Mouse (Mus musculus) limb, embryonic 12.5 days (tissue): ENCODE results near the gene Adamts2. TPM values are rescaled to one million over a fixed set of nuclear protein-coding genes. Genes with fewer than 3 reads are reported as not detected.
A peak's percentile ranks its signal among the peaks of the same experiment; 100 is the strongest.

ENCODE experiments used
- ATAC-seq: fragments of 200-750 bp; cut with Nextera tagmentation; 2 replicates; pipeline ENCODE4 v1.8.0; 2017; ENCODE audit warnings: low read depth, moderate TSS enrichment; ENCODE audit not compliant: insufficient number of reproducible peaks, insufficient read depth, low FRiP score, low TSS enrichment
- H3K27ac ChIP-seq: fragments of 300-500 bp; sonication (generic); 2 replicates; pipeline ENCODE4 v1.5.1; 2016; ENCODE audit warnings: mild to moderate bottlenecking, moderate library complexity
- H3K27me3 ChIP-seq: fragments of 300-500 bp; sonication (generic); 2 replicates; pipeline ENCODE4 v1.6.1; 2016; ENCODE audit warnings: mild to moderate bottlenecking, moderate library complexity
- H3K36me3 ChIP-seq: fragments of 300-500 bp; sonication (generic); 2 replicates; pipeline ENCODE4 v1.6.1; 2016; ENCODE audit warnings: mild to moderate bottlenecking, moderate library complexity
- H3K4me1 ChIP-seq: fragments of 300-500 bp; sonication (generic); replicated peaks from 2 replicates; pipeline ENCODE4 v1.6.1; 2016
- H3K4me2 ChIP-seq: fragments of 300-500 bp; sonication (generic); 2 replicates; pipeline ENCODE4 v1.6.1; 2016; ENCODE audit warnings: mild to moderate bottlenecking, moderate library complexity
- H3K4me3 ChIP-seq: fragments of 300-500 bp; sonication (generic); replicated peaks from 2 replicates; pipeline ENCODE4 v1.5.1; 2016; ENCODE audit warnings: mild to moderate bottlenecking
- H3K9ac ChIP-seq: fragments of 300-500 bp; sonication (generic); replicated peaks from 2 replicates; pipeline ENCODE4 v1.6.1; 2016; ENCODE audit warnings: mild to moderate bottlenecking, moderate library complexity
- H3K9me3 ChIP-seq: fragments of 300-500 bp; sonication (generic); 2 replicates; pipeline ENCODE4 v1.6.1; 2016; ENCODE audit warnings: mild to moderate bottlenecking, moderate library complexity
- WGBS: fragments of 180-500 bp; shearing (Covaris S2); methylation state at CpG from one replicate; pipeline ENCODE4 v1.1.7; 2016; 5-methylcytosine and 5-hydroxymethylcytosine counted together
- polyA plus RNA-seq: library from polyadenylated mRNA; unstranded; fragments of >200 nt; fragmentation: Nextera tagmentation; extraction: Ambion mirVana; gene quantifications from 2 replicates; pipeline ENCODE4 v1.2.1, GENCODE M21; 2016

The Adamts2 gene
- polyA plus RNA-seq, 1 experiment from 2014 or later: 2.8 TPM

DNA sequence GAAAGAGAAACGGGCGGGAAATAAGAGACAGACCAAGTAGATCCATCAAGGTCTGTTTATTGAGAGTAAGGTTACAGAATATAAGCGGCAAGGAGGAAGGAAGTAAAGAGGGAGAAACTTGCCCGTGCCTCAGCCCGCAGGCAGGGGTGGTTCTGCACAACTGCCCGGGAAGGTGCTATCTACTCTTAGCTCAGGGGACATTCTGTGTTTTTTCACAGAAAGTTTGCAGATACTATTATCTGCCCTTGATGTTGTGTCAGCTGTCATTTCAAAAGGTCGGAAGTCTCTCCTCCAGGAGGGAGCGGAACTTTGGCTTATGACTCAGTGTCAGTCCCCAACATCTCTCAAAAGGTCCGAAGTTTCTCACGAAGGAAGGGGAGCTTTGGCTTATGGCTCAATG lies 247.4 kb downstream of the Adamts2 start:
- no peak for ATAC-seq
- H3K27me3 ChIP-seq: peaks cover 84% of the 10 kb centered on the region
- 4% methylated on average over 10 of the region's 10 CpGs for WGBS

DNA sequence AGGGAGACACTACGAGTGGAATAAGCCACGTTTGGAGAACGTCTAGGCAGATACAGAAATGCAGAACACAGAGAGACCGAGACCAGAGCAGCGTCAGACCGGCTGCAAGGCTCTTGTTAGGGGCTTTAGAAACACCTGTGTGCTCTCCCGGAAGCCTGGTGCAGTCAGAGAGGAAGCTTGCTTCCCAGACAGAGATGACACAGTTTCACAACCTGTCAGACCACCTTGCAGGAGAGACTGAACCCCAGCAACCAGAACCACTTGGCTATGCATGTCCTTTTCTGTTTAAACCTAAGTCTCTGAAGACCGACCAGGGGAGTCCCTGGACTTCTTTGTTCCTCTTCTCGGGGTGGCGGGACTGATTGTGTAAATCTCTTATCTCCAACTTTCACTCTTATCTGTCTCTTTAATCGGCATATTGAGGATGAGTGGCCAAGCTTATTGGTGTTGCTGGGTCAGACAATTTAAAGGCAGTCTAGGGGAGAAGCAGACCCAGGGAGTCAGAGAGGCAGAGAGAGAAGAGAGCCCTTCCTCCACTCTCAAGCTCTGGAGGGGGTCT lies 248.4 kb downstream of the Adamts2 start, which contains the start of gene Grm6:
Gene Grm6, plus strand, starts transcription at position 509 of the 559 bp plus-strand sequence.
- Histone ChIP-seq H3K4me2 (peak within 1 kb of the TSS; percentile 88), H3K27me3 (peaks cover 85% of the 10 kb centered on the region), H3K36me3 (no peaks in the 10 kb centered on the region), H3K9ac (peak within 1 kb of the TSS; percentile 48; the same call in 1 of the 2 replicates), H3K4me3 (peak within 1 kb of the TSS; percentile 48), H3K4me1 (peaks cover 14% of the 10 kb centered on the region), H3K27ac (no peak within 1 kb of the TSS), H3K9me3 (peaks cover 7% of the 10 kb centered on the region; the same call in 1 of the 2 replicates)
- ATAC-seq: no peak
- 1% methylated on average over 11 of the region's 11 CpGs for WGBS

More for the DNA sequence above, 247.4 kb downstream of the Adamts2 start:
- H3K4me3 ChIP-seq: no peak overlapping the region
- no peaks in the 10 kb centered on the region for H3K36me3 ChIP-seq
- H3K9me3 ChIP-seq: peaks cover 7% of the 10 kb centered on the region; the same call in 1 of the 2 replicates
- H3K27ac ChIP-seq: no peak overlapping the region
- peaks cover 14% of the 10 kb centered on the region for H3K4me1 ChIP-seq
- H3K9ac ChIP-seq: no peak overlapping the region
- no peak overlapping the region for H3K4me2 ChIP-seq

DNA sequence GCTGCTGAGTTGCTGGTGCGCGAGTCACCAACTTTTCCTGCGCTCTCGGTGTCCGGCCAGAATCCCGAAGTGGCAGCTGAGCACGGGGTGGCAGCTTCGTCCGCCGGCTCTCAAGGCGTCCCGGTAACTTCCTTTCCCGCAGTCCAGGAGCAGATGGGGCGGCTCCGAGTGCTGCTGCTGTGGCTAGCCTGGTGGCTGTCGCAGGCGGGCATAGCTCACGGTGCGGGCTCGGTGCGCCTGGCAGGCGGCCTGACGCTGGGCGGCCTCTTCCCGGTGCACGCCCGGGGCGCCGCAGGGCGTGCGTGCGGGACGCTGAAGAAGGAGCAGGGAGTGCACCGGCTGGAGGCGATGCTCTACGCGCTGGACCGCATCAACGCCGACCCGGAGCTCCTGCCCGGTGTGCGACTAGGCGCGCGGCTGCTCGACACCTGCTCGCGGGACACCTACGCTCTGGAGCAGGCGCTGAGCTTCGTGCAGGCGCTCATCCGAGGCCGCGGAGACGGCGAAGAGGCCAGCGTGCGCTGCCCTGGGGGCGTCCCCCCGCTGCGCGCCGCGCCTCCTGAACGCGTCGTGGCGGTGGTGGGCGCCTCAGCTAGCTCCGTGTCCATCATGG lies 249.2 kb downstream of the Adamts2 start:
- ATAC-seq: no peak
- no peaks in the 10 kb centered on the region for H3K36me3 ChIP-seq

More for the DNA sequence above, 249.2 kb downstream of the Adamts2 start:
- peaks cover 76% of the 10 kb centered on the region for H3K27me3 ChIP-seq
- H3K9me3 ChIP-seq: peaks cover 7% of the 10 kb centered on the region; the same call in 1 of the 2 replicates
- peak overlapping the region; percentile 48 for H3K4me3 ChIP-seq
- H3K4me1 ChIP-seq: peaks cover 14% of the 10 kb centered on the region
- peak overlapping the region; percentile 48; the same call in 1 of the 2 replicates for H3K9ac ChIP-seq
- H3K4me2 ChIP-seq: peak overlapping the region; percentile 88
- under 1% methylated on average over 72 of the region's 72 CpGs for WGBS
- H3K27ac ChIP-seq: no peak overlapping the region

Other genes starting within 250 kb of the Adamts2 start
- gene Cby3, start 247.6 kb upstream of the Adamts2 start, polyA plus RNA-seq: 0.44 TPM in 1 of 2 replicates, not detected in the other
- gene Hnrnph1, start 225.1 kb upstream of the Adamts2 start, polyA plus RNA-seq: 636 and 669 TPM in 2 replicates
- gene Rufy1, start 171.0 kb upstream of the Adamts2 start, polyA plus RNA-seq: 28.1 and 32.0 TPM in 2 replicates
- 56.1 and 61.0 TPM in 2 replicates for gene Zfp354c, start 225.6 kb downstream of the Adamts2 start, polyA plus RNA-seq
- gene Zfp879, start 239.5 kb downstream of the Adamts2 start, polyA plus RNA-seq: 1.2 TPM in 2 replicates
- gene Grm6, start 248.6 kb downstream of the Adamts2 start, polyA plus RNA-seq: 0.05 TPM in 1 of 2 replicates, not detected in the other